Mouse (Mus musculus): ENCODE results near the gene Vsig10. TPM values are rescaled to one million over a fixed set of nuclear protein-coding genes. Genes with fewer than 3 reads are reported as not detected.
A peak's percentile ranks its signal among the peaks of the same experiment; 100 is the strongest.
"Not testable (repeated sequence)": the region's sequence is repeated elsewhere in the genome, so short reads cannot be mapped to it uniquely, and the experiment has no call there.

Vsig10 gene
- total RNA-seq, 4 experiments from 2014 or later: 5.0 to 7.0 (median 6.3) TPM

- DNase-seq (ENCODE audit: low spot score): no peak
Measured at GRCm38 (mm10) chr5:117355648-117356303, 36.9 kb downstream of the Vsig10 start.

- peak; percentile 71 for DNase-seq (ENCODE audit: low spot score)
Measured at GRCm38 (mm10) chr5:117356365-117357128, 37.7 kb downstream of the Vsig10 start.

GRCm38 (mm10) chr5:117357129-117357477, 38.2 kb downstream of the Vsig10 start, which contains the start of gene Wsb2:
TSS of gene Wsb2 (plus strand) at chr5:117357304.
- peak; percentile 77 for DNase-seq (ENCODE audit: low spot score)

GRCm38 (mm10) chr5:117357478-117358247, 38.8 kb downstream of the Vsig10 start:
- peak; percentile 49 for DNase-seq (ENCODE audit: low spot score)

- no peak for DNase-seq (ENCODE audit: low spot score)
Measured at GRCm38 (mm10) chr5:117358248-117358630, 39.4 kb downstream of the Vsig10 start.

- peak; percentile 41 for DNase-seq (ENCODE audit: low spot score)
Measured at GRCm38 (mm10) chr5:117358725-117359124, 39.8 kb downstream of the Vsig10 start.

GRCm38 (mm10) chr5:117359497-117360227, 40.8 kb downstream of the Vsig10 start:
- peak; percentile 20 for DNase-seq (ENCODE audit: low spot score)

GRCm38 (mm10) chr5:117360228-117360515, 41.3 kb downstream of the Vsig10 start:
- DNase-seq (ENCODE audit: low spot score): no peak

GRCm38 (mm10) chr5:117360631-117361541, 42.0 kb downstream of the Vsig10 start:
- DNase-seq (ENCODE audit: low spot score): no peak

- no peak for DNase-seq (ENCODE audit: low spot score)
Measured at GRCm38 (mm10) chr5:117361590-117361989, 42.7 kb downstream of the Vsig10 start.

- no peak for DNase-seq (ENCODE audit: low spot score)
Measured at GRCm38 (mm10) chr5:117363066-117363782, 44.3 kb downstream of the Vsig10 start.

- no peak for DNase-seq (ENCODE audit: low spot score)
Measured at GRCm38 (mm10) chr5:117364821-117365220, 45.9 kb downstream of the Vsig10 start.

GRCm38 (mm10) chr5:117365904-117366561, 47.1 kb downstream of the Vsig10 start:
- no peak for DNase-seq (ENCODE audit: low spot score)

- DNase-seq (ENCODE audit: low spot score): no peak
Measured at GRCm38 (mm10) chr5:117367206-117367605, 48.3 kb downstream of the Vsig10 start.

- DNase-seq (ENCODE audit: low spot score): no peak
Measured at GRCm38 (mm10) chr5:117370592-117370991, 51.7 kb downstream of the Vsig10 start.

- DNase-seq (ENCODE audit: low spot score): no peak
Measured at GRCm38 (mm10) chr5:117373418-117373817, 54.5 kb downstream of the Vsig10 start.

- DNase-seq (ENCODE audit: low spot score): no peak
Measured at GRCm38 (mm10) chr5:117374372-117375049, 55.6 kb downstream of the Vsig10 start.

GRCm38 (mm10) chr5:117376331-117376761, 57.5 kb downstream of the Vsig10 start:
- no peak for DNase-seq (ENCODE audit: low spot score)

- not testable (repeated sequence) for DNase-seq (ENCODE audit: low spot score)
Measured at GRCm38 (mm10) chr5:117377731-117378130, 58.8 kb downstream of the Vsig10 start.
